Mouse (Mus musculus) activated CD4-positive, CD25-positive, alpha-beta regulatory T cell, adult 9 weeks (primary cell): ENCODE measurements around the gene Bsph2. TPM values are rescaled to one million over a fixed set of nuclear protein-coding genes. Genes with fewer than 3 reads are reported as not detected.

Source experiments
- polyA plus RNA-seq: library from polyadenylated mRNA; unstranded; fragments of 100-300 nt; shearing (Covaris generic); gene quantifications from one replicate; pipeline ENCODE4 v1.2.1, GENCODE M21; 2017

The Bsph2 gene
- polyA plus RNA-seq, result not detected

DNA sequence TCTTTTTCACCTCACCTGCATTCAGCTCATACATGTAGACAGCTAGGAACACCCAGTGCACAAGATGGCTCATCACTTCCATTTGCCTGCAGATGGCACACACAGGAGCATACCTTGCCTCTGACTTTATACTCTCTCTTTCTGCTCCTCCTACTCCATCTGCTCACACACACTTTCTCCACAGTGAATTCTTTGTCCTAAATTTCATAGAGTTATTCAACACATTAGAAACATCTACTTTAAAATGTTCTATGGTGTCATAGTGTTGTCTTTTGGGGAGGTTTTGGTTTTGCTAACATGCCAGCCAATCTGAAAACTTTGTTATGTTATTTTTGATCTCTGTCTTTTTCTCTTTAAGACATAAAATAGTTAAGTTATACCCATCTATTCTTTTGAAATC, at the start of gene Bsph2:
TSS of gene Bsph2 (minus strand) at position 101 of the 400 bp plus-strand sequence.

Other genes starting within 250 kb of the Bsph2 start
- gene Pla2g4c, start 246.4 kb downstream of the Bsph2 start, polyA plus RNA-seq, result 0.11 TPM
- not detected for gene Cabp5, start 172.9 kb downstream of the Bsph2 start, polyA plus RNA-seq
- gene Bsph1, start 120.2 kb downstream of the Bsph2 start, polyA plus RNA-seq, result not detected
- gene Sult2a5, start 52.9 kb upstream of the Bsph2 start, polyA plus RNA-seq, result not detected
- gene Sult2a2, start 162.4 kb upstream of the Bsph2 start, polyA plus RNA-seq, result not detected